Mouse (Mus musculus) embryonic fibroblast, embryonic 13.5 days (primary cell): ENCODE results near the gene Ilk.

Experiments used
- CTCF ChIP-seq: IDR thresholded peaks from 2 replicates; pipeline ENCODE4 v1.5.1; 2011; ENCODE audit warnings: mild to moderate bottlenecking, control low read depth, low read length, moderate library complexity, borderline replicate concordance; ENCODE audit not compliant: insufficient read depth
- POLR2A ChIP-seq: IDR thresholded peaks from 2 replicates; pipeline ENCODE4 v1.6.1; 2011; ENCODE audit warnings: low read depth, mild to moderate bottlenecking, control low read depth, low read length, moderate library complexity

- no peak for TF ChIP-seq POLR2A
- no peak for TF ChIP-seq CTCF
These were observed 27.9 kb downstream of the Ilk start for GRCm38 (mm10) chr7:105764331-105764730.
